Mouse (Mus musculus): ENCODE data around the gene Slbp.

The Slbp gene

GRCm38 (mm10) chr5:33630061-33630460 is 22.3 kb downstream of the Slbp start:
- DNase-seq (ENCODE audit: low read depth, low spot score), result peak; percentile 35

DNA sequence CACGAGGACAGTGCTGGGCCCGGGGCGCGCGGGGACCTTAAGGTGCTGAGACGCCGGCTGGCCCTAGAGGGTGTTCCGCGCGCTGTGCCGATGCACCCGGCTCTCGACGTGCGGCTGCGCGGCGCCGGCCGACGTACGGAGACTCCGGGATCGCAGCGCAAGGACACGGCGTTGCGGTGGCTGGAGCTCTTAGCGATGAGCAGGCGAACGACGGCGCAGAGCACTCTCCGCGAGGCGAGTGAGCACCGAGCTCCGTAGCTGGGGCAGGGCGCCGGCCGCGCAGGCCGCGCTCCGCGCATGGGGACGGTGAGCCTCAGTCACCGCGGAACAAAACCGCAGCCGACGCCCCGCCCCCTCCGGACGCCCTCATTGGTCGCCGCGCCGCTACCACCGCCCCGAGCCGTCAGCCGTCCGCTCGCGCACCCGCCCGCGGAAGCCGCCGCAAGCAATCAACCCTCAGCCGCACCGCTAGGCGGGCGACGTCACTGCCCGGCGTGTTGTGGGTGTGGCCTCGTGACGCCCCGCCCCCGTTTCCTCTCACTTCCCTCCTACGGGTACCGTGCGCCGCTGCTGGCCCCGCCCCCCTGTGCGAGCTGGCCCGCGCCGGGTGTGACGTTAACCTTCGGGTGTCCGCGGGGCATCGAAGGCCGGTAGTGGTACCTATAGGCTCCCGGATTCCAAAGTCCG is 22.9 kb downstream of the Slbp start, which contains the start of the genes Fam53a and Gm9903:
Fam53a (minus strand) TSS at position 335 of the 687 bp plus-strand sequence.
Gm9903 (plus strand) TSS at position 625 of the 687 bp plus-strand sequence.
- peak; percentile 96 for DNase-seq (ENCODE audit: low read depth, low spot score)

DNA sequence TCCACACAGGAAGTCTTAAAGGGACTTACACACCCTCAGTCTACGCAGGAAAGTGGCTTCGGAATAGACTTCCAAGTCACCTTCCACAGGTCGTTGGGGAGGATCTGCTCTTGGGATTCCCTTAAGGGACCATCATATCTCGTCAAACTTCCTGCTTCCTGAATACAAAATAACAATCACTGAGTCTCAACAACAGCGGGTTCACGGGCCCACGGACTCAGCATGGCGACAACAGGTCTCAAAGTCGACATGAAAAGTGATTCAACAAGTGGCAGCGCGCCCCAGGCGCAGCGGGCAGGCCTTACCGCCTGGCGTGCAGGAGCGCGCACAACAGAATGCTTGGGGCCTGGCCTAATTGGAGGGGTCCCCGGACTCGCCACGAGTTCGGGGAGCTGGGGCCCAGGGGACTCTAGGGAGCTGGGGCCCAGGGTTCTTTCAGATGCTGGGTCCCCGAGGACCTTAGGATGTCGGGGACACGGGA is 23.5 kb downstream of the Slbp start:
- DNase-seq (ENCODE audit: low read depth, low spot score), result peak; percentile 57

DNA sequence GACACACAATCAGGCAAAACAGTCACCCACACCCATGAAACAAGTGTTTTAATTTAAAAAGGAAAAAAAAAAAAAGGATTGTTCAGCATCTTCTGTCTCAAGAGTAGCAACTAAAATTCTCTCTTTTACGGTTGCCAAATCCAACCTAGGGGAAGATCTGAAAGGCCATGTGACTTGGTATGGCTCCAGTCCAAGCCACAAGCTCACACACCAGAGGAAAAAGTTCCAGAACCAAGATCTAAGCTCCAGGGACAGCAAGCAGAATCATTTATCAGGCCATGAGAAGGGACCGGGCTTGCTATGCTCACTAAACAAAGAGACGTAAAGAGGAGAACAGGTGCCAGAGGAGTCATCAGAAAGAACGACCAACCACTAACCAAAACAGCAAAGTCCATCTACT is 24.4 kb downstream of the Slbp start:
- no peak for DNase-seq (ENCODE audit: low read depth, low spot score)

- no peak for DNase-seq (ENCODE audit: low read depth, low spot score)
These were observed 28.6 kb downstream of the Slbp start for GRCm38 (mm10) chr5:33623766-33624165.

DNA sequence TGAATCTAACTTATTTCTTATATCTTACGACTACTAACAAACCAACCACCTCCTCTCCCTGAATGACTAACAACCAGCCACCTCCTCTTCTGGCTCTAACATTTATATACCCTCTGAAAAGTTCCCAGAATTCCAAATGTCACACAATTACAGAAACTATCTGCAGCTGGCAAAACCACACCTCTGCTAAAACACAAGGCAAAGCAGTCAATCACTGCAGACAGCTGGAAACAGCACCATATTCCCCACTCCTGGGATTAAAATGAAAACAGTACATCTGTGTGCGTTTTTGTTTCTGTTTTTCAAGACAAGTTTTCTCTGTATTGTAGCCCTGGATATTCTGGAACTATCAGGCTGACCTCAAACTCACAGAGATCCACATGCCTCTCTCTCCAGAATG is 29.7 kb downstream of the Slbp start:
- no peak for DNase-seq (ENCODE audit: low read depth, low spot score)

- no peak for DNase-seq (ENCODE audit: low read depth, low spot score)
These were observed 38.0 kb downstream of the Slbp start for GRCm38 (mm10) chr5:33614391-33614790.

DNA sequence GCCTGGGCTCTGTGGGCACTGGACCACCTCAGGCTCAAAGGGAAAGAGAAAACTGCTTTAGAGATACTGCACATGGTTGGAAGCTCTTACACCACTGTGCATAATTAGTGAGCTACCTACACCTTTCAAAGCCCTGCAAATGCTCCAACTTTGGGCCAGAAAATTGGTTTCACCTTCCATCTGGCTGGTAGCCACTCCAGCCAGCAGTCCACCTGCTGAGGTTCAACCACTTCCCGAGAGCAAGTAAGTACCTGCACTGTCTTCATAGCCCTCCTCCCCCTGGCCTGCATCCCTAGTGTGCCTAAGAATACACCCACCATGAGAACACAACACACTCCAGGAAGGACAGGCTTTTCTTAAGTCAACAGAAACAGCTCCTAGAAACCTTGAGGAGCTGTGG is 40.6 kb downstream of the Slbp start:
- no peak for DNase-seq (ENCODE audit: low read depth, low spot score)

DNA sequence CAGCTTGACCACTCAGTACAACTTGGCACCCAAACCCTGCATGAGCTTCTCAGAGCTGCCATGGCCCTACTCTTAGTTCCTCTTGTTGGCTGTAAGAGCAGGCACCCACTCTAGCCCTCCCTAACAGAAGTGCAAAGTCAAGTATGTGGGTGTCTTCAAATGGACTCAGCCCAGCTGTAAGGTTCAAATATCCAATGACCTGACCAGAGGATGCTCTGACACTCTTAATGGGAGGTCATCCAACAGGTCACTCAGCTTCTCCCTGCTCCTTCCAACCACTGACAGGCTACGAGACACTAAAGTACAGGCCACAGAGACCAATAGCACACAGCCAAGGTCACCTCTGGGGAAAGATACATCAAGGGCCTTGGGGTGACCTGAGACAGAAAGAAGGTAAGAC is 43.1 kb downstream of the Slbp start:
- no peak for DNase-seq (ENCODE audit: low read depth, low spot score)

- DNase-seq (ENCODE audit: low read depth, low spot score), result no peak
These were observed 44.9 kb downstream of the Slbp start for GRCm38 (mm10) chr5:33607434-33607833.

DNA sequence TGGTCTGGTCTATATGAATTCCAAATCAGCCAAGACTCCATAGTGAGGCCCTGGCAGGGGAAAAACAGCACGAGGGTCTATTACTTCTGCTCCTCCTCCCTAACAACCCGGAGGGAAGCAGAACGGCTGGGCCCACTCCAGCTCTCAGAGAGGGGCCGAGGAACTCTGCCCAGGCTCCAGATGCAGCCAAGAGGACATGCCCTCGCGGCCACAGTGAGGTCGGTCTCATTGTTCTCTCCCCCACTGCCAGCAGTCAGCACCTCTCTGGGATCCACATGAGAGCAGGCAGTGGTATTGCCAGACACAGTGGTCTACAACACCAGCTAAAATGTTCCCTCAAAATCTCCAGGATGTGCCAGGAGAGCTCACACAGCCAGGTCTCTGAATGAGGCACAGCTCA is 45.7 kb downstream of the Slbp start:
- no peak for DNase-seq (ENCODE audit: low read depth, low spot score)

- DNase-seq (ENCODE audit: low read depth, low spot score), result no peak
These were observed 47.1 kb downstream of the Slbp start for GRCm38 (mm10) chr5:33605314-33605713.

DNA sequence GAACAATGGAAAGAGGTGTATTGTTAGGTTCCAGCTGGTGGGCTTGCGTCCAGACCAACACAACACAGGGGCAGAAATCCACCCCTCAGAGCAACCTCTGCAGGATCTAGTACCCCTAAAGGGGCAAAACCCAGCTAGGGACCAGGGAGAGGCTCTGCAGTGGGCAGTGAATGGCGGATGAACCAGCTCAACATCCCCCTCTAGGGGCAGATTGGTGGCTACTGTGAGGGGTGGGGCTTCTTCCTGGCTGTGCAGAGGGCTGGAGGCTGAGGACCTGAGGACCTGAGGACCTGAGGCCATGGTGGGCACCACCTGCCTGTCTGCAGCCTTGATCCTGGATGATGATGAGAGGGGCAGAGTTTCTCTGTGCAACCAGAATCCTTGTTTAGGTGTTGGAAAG is 58.8 kb downstream of the Slbp start:
- DNase-seq (ENCODE audit: low read depth, low spot score), result peak; percentile 53

GRCm38 (mm10) chr5:33589221-33589888 is 63.0 kb downstream of the Slbp start:
- peak; percentile 77 for DNase-seq (ENCODE audit: low read depth, low spot score)

DNA sequence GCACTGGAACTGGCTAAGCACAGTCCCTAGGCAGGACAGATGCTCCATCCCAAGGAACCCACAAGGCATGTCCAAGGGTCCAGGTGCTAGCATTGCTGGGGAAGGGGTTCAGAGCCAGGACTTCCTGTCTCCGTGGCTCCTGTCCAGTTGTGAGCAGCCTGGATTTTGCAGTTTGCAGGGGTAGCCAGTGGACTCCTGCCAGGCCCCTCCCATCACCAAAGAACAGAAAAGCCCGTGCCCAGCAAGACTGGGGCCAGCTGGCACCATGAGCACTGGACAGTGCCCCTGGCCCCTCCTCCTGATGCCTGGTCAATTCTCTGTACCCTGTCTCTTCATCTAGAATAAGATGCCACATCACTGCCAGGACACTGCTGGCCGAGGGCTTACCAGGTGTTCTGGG is 64.3 kb downstream of the Slbp start:
- no peak for DNase-seq (ENCODE audit: low read depth, low spot score)

DNA sequence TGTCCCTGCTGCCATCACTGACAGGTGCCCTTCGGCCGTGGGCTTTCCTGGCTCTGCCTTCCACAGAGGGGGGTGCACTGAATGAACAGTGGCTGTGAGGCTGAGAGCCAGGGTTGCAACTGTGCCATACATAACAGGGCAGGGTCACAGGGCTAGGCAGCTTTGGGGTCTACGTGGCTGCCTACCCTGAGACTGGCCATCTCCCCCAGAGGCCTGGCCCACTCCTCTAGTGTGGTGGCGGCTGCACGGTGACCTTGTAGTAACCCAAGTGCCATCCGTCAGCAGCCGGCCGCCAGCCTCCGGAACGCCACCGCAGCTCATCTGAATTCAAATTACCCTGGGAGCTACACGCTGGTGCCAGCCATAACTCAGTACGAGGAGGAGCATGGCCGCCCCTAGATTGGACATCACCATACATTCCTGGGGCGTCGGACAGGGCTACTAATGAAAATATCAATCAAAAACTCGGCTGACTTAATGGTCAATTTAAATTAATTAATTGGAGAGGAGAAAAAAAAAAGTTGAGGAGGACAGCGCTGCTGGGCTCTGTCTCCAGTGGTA is 64.8 kb downstream of the Slbp start:
- DNase-seq (ENCODE audit: low read depth, low spot score), result no peak
